Mouse (Mus musculus): ENCODE measurements around the gene Rnf180. TPM values are rescaled to one million over a fixed set of nuclear protein-coding genes. Genes with fewer than 3 reads are reported as not detected.

Rnf180 gene
- total and polyA plus RNA-seq, 2 experiments from 2014 or later, result 31.6 to 37.7 TPM

- DNase-seq (ENCODE audit: low spot score), result no peak
- Histone ChIP-seq H3K9me3 (ENCODE audit: low read length) (no peaks in the 10 kb centered on the region), H3K27ac (no peak overlapping the region), H3K27me3 (ENCODE audit: insufficient read depth, low read length) (no peaks in the 10 kb centered on the region), H3K4me2 (ENCODE audit: low read depth, low read length) (no peak overlapping the region), H3K4me1 (ENCODE audit: insufficient read depth, low read length) (no peaks in the 10 kb centered on the region), H3K9ac (replicated peaks; ENCODE audit: low read length) (no peak overlapping the region), H3K36me3 (ENCODE audit: insufficient read depth, low read length) (no peaks in the 10 kb centered on the region), H3K4me3 (ENCODE audit: low read length) (no peak overlapping the region)
- 93% methylated on average over 2 of the region's 2 CpGs for WGBS
- no peak for ATAC-seq
- no peak for TF ChIP-seq CTCF (IDR thresholded peaks at IDR 0.05; ENCODE audit: low read depth)
Measured at GRCm38 (mm10) chr13:105305513-105305912, 10.9 kb upstream of the Rnf180 start.

- no peak overlapping the region for H3K9ac ChIP-seq (replicated peaks; ENCODE audit: low read length)
- ATAC-seq, result no peak
- H3K27ac ChIP-seq, result no peak overlapping the region
- H3K4me2 ChIP-seq (ENCODE audit: low read depth, low read length), result no peak overlapping the region
- no peak for TF ChIP-seq CTCF (IDR thresholded peaks at IDR 0.05; ENCODE audit: low read depth)
- H3K27me3 ChIP-seq (ENCODE audit: insufficient read depth, low read length), result no peaks in the 10 kb centered on the region
- no peak overlapping the region for H3K4me3 ChIP-seq (ENCODE audit: low read length)
- H3K36me3 ChIP-seq (ENCODE audit: insufficient read depth, low read length), result no peaks in the 10 kb centered on the region
- WGBS, result 67% methylated on average over 4 of the region's 4 CpGs
- H3K4me1 ChIP-seq (ENCODE audit: insufficient read depth, low read length), result no peaks in the 10 kb centered on the region
- no peaks in the 10 kb centered on the region for H3K9me3 ChIP-seq (ENCODE audit: low read length)
- no peak for DNase-seq (ENCODE audit: low spot score)
Measured at GRCm38 (mm10) chr13:105304054-105304453, 9.4 kb upstream of the Rnf180 start.

- Histone ChIP-seq H3K9me3 (ENCODE audit: low read length) (no peaks in the 10 kb centered on the region), H3K4me1 (ENCODE audit: insufficient read depth, low read length) (no peaks in the 10 kb centered on the region), H3K36me3 (ENCODE audit: insufficient read depth, low read length) (no peaks in the 10 kb centered on the region), H3K4me2 (ENCODE audit: low read depth, low read length) (no peak overlapping the region), H3K27me3 (ENCODE audit: insufficient read depth, low read length) (no peaks in the 10 kb centered on the region), H3K9ac (replicated peaks; ENCODE audit: low read length) (no peak overlapping the region), H3K4me3 (ENCODE audit: low read length) (no peak overlapping the region), H3K27ac (no peak overlapping the region)
- ATAC-seq (no peak), DNase-seq (ENCODE audit: low spot score) (no peak)
- WGBS, result 76% methylated on average over 4 of the region's 4 CpGs
- TF ChIP-seq CTCF (IDR thresholded peaks at IDR 0.05; ENCODE audit: low read depth), result no peak
Measured at GRCm38 (mm10) chr13:105300009-105300346, 5.4 kb upstream of the Rnf180 start.

- Histone ChIP-seq H3K27ac (no peak overlapping the region), H3K9ac (replicated peaks; ENCODE audit: low read length) (no peak overlapping the region), H3K27me3 (ENCODE audit: insufficient read depth, low read length) (no peaks in the 10 kb centered on the region), H3K4me1 (ENCODE audit: insufficient read depth, low read length) (no peaks in the 10 kb centered on the region), H3K4me2 (ENCODE audit: low read depth, low read length) (no peak overlapping the region), H3K4me3 (ENCODE audit: low read length) (no peak overlapping the region), H3K36me3 (ENCODE audit: insufficient read depth, low read length) (no peaks in the 10 kb centered on the region), H3K9me3 (ENCODE audit: low read length) (no peaks in the 10 kb centered on the region)
- TF ChIP-seq CTCF (IDR thresholded peaks at IDR 0.05; ENCODE audit: low read depth), result no peak
- DNase-seq (ENCODE audit: low spot score), result no peak
- WGBS, result 71% methylated on average over 4 of the region's 4 CpGs
- ATAC-seq, result no peak
Measured at GRCm38 (mm10) chr13:105299162-105300008, 4.8 kb upstream of the Rnf180 start.

GRCm38 (mm10) chr13:105293781-105294667, 591 bp downstream of the Rnf180 start:
- DNase-seq (ENCODE audit: low spot score) (peak; percentile 74), ATAC-seq (peak; percentile 84)
- no peaks in the 10 kb centered on the region for H3K36me3 ChIP-seq (ENCODE audit: insufficient read depth, low read length)
- H3K4me3 ChIP-seq (ENCODE audit: low read length), result peak overlapping the region; percentile 73
- 0 out of 2 replicates have a peak, but pooled peaks cover 7% of the 10 kb centered on the region for H3K4me1 ChIP-seq (ENCODE audit: insufficient read depth, low read length)
- H3K9ac ChIP-seq (replicated peaks; ENCODE audit: low read length), result peak overlapping the region; percentile 85
- H3K4me2 ChIP-seq (ENCODE audit: low read depth, low read length), result peak overlapping the region; percentile 83
- H3K27me3 ChIP-seq (ENCODE audit: insufficient read depth, low read length), result no peaks in the 10 kb centered on the region
- WGBS, result 2% methylated on average over 80 of the region's 91 CpGs
- TF ChIP-seq CTCF (IDR thresholded peaks at IDR 0.05; ENCODE audit: low read depth), result no peak
- peak overlapping the region; percentile 88 for H3K27ac ChIP-seq
- H3K9me3 ChIP-seq (ENCODE audit: low read length), result no peaks in the 10 kb centered on the region

GRCm38 (mm10) chr13:105291816-105292215, 2.8 kb downstream of the Rnf180 start:
- H3K4me2 ChIP-seq (ENCODE audit: low read depth, low read length), result peak overlapping the region; percentile 44
- 0 out of 2 replicates have a peak, but pooled peaks cover 7% of the 10 kb centered on the region for H3K4me1 ChIP-seq (ENCODE audit: insufficient read depth, low read length)
- DNase-seq (ENCODE audit: low spot score) (peak; percentile 84), ATAC-seq (peak; percentile 63)
- peak overlapping the region; percentile 52; the same call in 1 of the 2 replicates for H3K27ac ChIP-seq
- WGBS, result 17% methylated on average over 4 of the region's 4 CpGs
- TF ChIP-seq CTCF (IDR thresholded peaks at IDR 0.05; ENCODE audit: low read depth), result no peak
- no peaks in the 10 kb centered on the region for H3K9me3 ChIP-seq (ENCODE audit: low read length)
- H3K9ac ChIP-seq (replicated peaks; ENCODE audit: low read length), result 0 out of 2 replicates have a peak overlapping the region, but pooled peaks have one; percentile 28
- no peak overlapping the region for H3K4me3 ChIP-seq (ENCODE audit: low read length)
- no peaks in the 10 kb centered on the region for H3K36me3 ChIP-seq (ENCODE audit: insufficient read depth, low read length)
- no peaks in the 10 kb centered on the region for H3K27me3 ChIP-seq (ENCODE audit: insufficient read depth, low read length)
